Mouse (Mus musculus): ENCODE measurements around the gene Ykt6. TPM values are rescaled to one million over a fixed set of nuclear protein-coding genes. Genes with fewer than 3 reads are reported as not detected.

Ykt6 gene
- total RNA-seq, 2 experiments from 2014 or later, result 78.9 to 79.3 TPM

DNA sequence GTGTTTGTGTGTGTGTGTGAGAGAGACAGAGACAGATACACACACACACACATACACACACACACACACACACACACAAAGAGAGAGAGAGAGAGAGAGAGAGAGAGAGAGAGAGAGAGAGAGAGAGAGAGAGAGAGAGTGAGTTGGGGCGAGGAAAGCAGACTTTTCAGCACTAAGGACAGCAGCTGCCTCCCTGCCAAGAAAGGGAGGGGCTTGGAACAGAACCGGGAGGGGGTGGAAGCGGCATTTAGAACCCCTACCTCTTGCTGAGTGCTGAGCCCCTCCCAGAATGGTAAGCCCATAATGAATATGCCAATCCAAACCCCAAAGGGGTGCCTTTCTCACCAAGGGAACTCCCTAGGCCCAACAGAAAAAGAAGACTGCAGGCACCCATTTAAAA, 60.9 kb downstream of the Ykt6 start:
- DNase-seq (ENCODE audit: low spot score in 2 of 2), result no peak

DNA sequence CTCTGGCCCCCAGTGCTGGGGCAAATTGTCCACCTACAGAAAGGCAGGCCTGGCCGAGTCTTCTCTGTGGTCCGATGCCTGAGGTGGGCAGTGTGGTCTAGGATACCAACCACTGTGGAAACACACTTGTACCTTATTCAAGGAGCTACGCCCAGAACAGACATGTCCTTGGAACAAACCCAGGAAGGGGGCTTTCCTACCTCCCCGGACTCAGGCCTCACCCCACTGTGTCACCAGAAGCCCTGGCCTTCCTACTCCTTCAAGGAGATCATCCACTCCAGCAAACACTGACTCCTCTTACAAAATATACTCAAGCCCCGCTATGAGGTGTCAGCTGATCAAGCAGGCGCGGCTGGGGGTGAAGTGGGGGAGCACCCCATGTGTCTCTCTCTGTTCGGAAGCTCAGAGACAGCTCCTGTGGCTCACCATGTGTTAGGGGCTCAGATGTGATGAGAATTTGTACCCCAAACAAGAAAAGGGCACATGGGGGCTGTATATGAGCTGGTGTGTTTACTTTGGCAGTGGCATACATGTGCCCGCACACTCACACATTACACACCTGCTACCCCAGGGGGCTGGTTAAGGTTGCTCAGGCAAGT, 61.4 kb downstream of the Ykt6 start:
- no peak for DNase-seq (ENCODE audit: low spot score in 2 of 2)

Other genes with a start within 250 kb of the Ykt6 start
- gene Mrps24, start 240.0 kb upstream of the Ykt6 start, total RNA-seq (2021), result 10 to 100 TPM; 65.5 to 65.9 TPM
- gene Urgcp, start 193.3 kb upstream of the Ykt6 start, total RNA-seq (2021), result 10 to 100 TPM; 64.2 to 78.5 TPM
- 10 to 100 TPM; 69.0 to 70.5 TPM for gene Dbnl, start 167.2 kb upstream of the Ykt6 start, total RNA-seq (2021)
- 1 to 10 TPM; 6.2 to 7.1 TPM for gene Pgam2, start 152.0 kb upstream of the Ykt6 start, total RNA-seq (2021)
- gene Polm, start 117.7 kb upstream of the Ykt6 start, total RNA-seq (2021), result 10 to 100 TPM in 1 of 2 experiments, 1 to 10 TPM in 1; 8.2 to 11.4 TPM
- gene Aebp1, start 93.7 kb upstream of the Ykt6 start, total RNA-seq (2021), result 10 to 100 TPM; 21.4 to 23.5 TPM
- gene Pold2, start 77.4 kb upstream of the Ykt6 start, total RNA-seq (2021), result 10 to 100 TPM; 27.1 to 29.0 TPM
- gene Myl7, start 56.9 kb upstream of the Ykt6 start, total RNA-seq (2021), result not detected
- gene Gck, start 5.6 kb upstream of the Ykt6 start, total RNA-seq (2021), result 1 to 10 TPM in 1 of 2 experiments, under 1 TPM in 1; 0.44 to 1.2 TPM
- 100 to 1,000 TPM; 618 to 648 TPM for gene Camk2b, start 110.7 kb downstream of the Ykt6 start, total RNA-seq (2021)
- under 1 TPM; 0.28 to 0.30 TPM for gene A730071L15Rik, start 244.3 kb downstream of the Ykt6 start, total RNA-seq (2021)
- gene Nudcd3, start 244.7 kb downstream of the Ykt6 start, total RNA-seq (2021), result 100 to 1,000 TPM; 119 to 128 TPM